Mouse (Mus musculus): ENCODE data around the gene Ptgds. TPM values are rescaled to one million over a fixed set of nuclear protein-coding genes. Genes with fewer than 3 reads are reported as not detected.
A peak's percentile ranks its signal among the peaks of the same experiment; 100 is the strongest.

The Ptgds gene
- total RNA-seq, 2 experiments from 2014 or later: 2,769 to 3,095 TPM

DNA sequence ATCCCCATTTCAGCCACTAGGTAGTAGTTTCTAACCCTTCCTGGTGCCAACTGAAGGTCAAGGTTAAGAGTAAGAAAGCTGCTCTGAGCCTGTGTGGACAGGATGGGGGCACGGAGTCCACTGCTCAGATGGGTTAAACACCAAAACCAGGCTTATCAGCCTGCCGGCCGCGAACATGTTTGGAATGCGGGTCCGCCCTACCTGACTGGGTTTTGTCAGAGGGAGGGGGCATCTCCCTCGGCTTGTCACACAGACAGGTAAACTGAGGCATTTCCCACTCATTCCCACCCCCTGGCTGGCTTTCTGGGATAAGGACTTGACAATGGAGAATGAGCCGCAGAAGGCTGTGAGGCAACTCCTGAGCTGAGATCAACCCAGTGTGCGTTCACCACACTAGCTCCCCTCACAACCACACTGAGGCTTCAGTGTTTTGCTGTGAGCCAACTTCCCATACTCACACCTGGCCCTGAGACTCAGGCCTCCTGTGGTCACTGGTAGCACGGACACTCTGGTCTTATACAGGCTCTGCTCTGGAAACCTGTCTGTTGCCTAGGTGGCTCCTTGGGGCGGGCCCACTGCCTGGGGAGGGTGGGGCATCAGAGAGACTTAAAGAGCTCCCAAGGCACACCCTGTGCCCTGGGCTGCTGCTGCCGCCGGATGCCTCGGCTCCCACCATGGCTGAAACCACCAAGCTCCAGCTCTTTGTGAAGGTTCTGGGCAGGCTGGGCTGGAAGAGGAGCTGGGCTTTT lies 13.5 kb downstream of the Ptgds start, which contains the start of gene Clic3:
Clic3 (plus strand) TSS at position 634 of the 749 bp plus-strand sequence.
- DNase-seq (ENCODE audit: low spot score in 2 of 2): no peak

DNA sequence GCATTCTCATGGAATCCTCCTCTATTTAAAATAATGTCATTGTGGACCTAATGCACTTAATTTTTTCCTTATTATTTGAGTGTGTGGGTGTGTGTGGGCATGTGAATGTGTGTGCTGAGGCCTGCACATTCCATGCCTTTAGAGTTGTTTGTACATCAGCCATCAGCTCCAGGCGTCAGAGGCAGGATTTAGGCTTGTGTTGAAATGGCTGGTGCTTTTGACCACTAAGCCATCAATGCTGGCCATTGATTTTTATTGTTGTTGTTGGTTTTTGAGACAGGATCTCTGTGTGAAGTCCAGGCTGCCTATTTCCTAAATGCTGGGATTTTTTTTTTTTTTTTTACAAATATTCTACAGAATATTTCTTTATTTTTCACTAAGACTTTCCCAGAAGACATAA lies 16.9 kb downstream of the Ptgds start:
- no peak for DNase-seq (ENCODE audit: low spot score in 2 of 2)

DNA sequence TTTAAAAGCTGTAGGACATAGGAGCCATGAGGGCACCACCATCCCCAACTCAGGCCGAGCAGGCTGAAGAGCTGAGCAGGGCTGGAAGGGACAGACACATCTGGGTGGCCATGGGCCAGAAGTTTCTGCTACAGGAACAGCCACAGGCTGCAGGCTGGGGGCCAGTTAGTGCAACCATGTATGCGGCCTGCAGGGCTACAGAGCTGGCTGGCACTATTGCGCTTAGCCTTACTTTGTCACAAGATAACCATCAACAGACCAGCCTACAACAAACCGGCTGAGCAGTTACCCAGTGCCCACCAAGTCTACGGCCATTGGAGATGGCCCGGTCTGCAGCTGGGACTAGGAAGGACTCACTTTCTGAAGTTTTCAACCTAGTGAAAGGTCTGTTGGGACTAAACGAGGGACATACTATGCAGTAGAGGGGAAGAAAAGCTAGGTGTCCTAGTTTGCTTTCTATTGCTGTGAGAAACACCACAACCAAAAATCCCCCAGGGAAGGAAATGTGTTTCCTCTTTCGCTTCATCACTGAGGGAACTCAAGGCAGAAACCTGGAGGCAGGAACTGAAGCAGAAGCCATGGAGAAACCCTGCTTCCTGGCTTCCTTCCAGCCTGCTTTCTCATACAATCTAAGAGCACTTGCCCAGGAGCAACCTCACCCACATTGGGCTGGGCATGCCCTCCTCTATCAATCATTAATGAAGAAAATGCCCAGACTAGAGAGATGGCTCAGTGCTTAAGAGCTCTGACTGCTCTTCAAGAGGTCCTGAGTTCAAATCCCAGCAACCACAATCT lies 18.8 kb downstream of the Ptgds start:
- DNase-seq (ENCODE audit: low spot score in 2 of 2): no peak

DNA sequence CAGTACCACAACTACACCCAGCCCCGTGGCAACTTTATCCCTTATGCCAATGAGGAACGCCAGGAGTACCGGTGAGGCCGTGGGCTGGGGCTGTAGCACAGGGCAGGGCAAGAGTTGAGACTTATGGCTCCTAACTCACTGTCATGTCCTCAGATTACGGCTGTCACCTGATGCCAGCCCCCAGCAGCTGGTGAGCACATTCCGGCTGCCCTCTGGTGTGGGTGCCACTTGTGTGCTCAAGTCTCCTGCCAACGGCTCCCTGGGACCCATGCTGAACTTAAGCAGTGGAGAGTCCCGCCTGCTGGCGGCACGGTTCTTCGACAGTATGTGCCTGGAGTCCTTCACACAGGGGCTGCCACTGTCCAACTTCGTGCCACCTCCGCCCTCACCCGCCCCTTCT lies 27.2 kb downstream of the Ptgds start:
- no peak for DNase-seq (ENCODE audit: low spot score in 2 of 2)

DNA sequence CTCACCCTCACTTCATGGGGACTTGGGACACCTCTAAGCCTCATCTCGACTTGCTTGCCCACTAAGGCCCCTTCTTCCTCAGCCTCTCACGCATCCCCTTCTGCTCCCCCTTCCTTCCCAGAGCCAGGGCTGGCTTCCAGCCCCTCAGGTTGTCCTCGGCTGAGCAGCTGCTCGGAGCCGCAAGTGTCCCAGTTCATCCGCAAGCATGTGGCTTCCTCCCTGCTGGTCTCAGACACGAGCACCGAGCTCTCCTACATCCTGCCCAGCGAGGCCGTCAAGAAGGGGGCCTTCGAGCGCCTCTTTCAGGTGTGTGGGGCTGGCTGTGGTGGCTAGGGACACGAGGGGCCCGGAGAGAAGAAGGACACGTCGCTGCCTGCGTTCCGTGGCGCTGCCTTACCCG lies 28.8 kb downstream of the Ptgds start:
- DNase-seq (ENCODE audit: low spot score in 2 of 2): no peak

DNA sequence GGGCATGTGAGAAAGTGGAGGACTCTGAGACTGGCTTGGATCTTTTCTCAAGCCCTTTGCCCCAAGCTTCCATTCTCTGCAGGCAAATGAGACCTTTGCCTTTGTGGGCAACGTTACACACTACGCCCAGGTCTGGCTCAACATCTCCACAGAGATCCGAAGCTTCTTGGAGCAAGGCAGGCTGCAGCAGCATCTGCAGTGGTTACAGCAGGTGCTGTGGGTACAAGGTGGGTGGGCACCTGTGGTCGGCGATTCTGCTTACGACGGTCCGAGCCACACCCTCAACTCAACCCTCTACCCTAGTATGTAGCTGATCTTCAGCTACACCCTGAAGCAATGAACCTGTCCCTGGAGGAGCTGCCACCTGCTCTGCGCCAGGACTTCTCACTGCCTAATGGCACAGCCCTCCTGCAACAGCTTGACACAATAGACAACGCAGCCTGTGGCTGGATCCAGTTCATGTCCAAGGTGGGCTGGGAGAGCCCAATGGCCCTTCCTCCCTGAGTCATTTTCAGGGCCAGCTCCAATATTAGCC lies 33.5 kb downstream of the Ptgds start:
- no peak for DNase-seq (ENCODE audit: low spot score in 2 of 2)

DNA sequence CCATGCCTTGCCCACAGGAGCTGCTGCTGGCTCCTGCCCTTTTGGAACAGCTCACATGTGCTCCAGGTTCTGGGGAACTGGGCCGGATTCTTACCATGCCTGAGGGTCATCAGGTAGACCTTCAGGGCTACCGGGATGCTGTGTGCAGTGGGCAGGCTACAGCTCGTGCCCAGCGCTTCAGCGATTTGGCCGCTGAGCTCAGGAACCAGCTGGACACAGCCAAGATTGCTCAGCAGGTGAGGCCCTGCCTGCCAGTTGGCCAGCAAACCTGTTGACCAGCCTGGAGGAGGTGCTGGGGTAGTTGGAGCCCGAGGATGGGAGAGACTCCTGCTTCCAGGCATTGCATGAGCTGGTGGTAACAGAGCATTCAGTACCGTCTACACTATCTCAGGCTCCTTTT lies 35.6 kb downstream of the Ptgds start:
- no peak for DNase-seq (ENCODE audit: low spot score in 2 of 2)

DNA sequence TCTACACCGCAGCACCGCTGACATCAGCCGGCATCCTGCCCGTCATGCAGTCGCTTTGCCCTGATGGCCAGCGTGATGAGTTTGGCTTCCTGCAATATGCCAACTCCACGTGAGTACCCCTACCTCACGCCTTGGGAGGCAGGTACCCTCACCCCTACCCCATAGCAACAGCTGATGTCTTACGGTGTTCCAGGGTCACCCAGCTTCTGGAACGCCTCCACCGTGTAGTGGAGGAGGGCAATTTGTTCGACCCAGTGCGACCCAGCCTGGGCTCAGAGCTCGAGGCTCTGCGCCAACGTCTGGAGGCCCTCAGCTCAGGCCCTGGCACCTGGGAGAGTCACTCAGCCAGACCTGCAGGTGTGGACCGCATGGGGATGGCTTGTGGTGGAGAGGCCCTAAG lies 36.7 kb downstream of the Ptgds start:
- DNase-seq (ENCODE audit: low spot score in 2 of 2): no peak

DNA sequence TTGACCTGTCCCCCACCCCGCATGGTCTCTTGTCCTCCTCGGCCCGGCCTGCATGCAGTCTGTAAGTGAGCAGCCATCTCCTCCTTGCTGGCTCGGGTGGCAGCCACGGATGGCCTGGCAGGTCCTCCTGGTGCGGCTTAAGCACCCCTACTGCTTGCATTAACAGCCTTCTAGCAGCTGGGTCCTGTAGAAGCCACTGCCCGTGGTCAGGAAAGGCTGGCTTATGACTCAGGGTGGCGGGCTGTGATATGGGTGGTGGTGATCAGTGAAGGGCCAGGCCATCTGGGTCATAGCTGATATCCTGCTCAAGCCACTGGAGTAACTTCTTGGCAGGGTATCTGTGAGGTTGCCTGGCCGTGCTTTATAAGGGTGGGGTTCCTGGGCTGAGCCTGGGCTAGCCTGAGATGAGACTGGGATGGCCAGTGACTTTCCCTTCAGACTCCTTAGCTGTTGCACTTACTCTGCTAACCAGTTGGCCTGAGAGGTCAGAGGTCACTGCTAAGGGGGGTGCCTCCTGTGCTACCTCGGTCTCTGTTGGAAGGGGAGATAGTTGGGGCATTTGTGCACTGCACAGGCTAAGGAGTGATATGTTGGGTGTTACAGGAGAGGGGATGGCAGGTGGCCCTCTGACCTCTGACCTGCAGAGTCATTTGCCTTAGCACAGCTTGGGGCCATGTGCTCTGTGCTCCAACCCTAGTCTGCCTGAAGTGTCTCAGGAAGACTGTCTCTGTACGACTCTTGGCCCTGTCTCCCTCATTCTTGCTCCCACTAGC lies 37.3 kb downstream of the Ptgds start:
- no peak for DNase-seq (ENCODE audit: low spot score in 2 of 2)

DNA sequence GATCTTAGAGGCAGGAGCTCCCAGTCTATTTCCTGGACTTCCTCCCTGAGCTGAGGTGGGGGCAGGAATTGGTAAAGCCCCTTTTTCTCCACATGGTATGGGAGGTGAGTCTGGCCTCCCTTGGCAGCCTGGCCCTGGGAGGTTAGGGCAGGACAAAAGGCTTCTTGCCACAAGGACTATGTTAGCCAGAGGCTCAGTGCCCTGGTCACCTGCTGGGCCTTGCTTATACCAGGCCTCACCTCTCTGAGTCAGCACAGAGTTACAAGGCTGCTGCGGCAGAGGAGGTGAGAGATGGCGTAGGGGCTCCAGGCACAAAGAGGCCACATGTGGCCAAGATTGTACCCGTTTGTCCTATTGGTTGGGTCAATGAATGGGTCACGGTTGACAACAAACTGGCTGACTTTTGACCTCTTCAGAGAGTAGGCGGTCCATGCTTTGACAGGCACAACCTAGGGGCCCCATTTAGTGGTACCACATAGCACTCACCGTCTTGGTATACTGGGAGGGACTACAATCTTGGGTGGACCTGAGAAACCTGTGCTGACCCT lies 38.5 kb downstream of the Ptgds start:
- DNase-seq (ENCODE audit: low spot score in 2 of 2): no peak

DNA sequence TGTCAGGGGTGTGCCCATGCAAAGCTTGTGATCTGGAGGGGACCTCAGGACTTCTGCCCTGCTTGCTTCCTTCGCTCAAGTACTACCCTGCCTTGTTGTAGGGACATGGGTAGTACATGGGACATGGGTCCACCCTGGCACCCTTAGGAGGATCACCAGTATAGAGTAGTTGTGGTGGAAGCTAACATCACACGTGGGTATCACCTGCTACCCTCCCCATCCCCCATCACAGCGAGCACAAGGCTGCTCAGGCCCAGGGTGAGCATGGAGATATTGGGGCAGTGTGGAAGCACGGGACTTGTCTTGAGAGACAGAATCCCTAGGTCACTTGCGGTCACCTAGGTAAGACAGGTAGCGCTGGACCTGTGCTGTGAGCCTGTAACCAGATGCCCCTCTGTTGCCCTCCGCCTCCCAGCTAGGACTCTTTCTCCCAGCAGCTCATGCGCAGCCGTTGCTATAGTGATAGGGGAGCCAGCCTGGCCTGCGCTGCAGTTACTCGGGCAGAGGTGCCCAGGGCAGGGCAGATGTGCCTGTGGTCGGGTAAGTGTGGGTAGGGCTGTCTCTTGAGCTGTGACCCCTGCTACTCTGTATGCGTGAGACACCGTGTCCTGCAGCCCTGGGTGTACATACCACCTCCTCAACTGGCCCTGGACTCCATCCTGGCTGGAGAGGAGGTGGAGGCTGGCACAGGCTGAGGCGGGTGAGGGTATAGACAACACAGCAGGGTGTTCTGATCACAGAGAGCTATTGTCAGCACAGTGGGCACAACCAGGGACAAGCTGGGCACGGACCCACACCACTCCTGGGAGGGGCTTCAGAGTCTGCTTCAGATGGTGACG lies 39.2 kb downstream of the Ptgds start:
- DNase-seq (ENCODE audit: low spot score in 2 of 2): peak; percentile 44

DNA sequence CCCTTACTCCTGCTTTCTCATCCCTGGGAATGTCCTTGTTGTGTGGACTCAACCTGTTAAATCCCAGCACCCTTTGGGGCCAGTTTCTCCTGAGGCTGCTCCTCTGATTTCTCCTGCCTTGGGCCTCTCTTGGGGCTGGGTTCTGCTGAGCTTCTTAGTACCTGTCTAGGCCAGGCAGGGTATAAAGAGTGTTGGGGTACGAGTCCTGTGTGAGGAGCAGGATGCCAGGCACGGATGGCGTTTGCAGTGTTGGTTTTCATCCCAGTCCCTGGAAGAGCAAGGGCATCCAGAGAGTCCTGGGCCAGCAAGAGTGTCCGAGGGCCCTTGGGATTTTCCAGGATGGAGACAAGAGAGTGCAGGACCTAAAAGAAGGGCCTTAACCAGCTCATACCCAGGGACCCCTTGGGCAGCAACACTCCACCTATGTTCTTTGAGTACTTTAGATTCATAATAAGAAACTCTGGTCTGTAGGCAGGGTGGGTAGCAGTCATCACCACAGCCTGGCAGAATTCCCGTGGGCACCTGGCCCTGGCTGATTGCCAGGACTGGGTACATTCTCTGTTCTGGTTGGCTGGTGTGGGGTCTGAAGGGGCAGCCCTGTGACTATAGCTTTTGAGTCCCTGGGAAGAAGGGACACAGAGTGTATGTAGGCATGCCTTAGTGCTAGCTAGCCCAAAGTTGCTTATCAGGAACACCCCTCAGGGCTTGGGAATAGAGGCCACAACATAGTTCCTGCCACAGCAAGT lies 40.2 kb downstream of the Ptgds start:
- DNase-seq (ENCODE audit: low spot score in 2 of 2): peak in 1 of 2 experiments; percentile 17

DNA sequence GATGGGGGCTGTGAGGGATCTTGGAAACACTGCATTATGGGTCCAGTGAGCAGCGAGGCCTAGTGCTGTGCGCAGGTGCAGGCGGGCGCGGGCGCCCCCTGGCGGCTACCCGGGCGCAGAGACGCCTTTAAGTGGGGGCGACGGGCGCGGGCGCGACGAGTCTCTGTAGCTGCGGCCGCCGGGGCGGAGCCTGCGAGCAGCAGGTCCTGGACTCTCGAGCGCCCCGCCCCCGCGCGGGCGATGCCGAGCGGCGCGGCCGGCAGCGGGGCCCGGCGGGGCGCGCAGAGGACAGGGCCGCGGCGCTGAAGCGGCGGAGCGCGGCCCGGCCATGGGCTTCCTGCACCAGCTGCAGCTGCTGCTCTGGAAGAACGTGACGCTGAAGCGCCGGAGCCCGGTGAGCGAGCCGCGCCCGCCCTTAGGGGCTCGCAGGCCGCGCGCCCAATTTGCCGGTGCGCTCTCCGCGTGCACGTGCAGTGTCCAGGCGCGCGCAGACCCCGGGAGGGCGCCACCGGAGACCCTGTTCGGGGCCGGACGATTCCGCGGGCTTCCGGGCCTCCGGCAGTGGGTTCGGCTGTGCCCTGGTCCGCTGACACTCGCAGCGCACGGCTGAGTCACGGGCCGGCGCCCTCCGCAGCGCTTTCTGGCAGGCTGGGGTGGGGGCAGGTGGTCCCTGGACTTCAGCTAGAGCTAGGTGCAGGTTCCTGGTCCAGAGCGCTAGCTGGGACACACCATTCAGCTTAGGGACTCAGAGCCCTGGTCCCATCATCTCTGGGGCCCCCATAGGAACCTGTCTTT lies 41.2 kb downstream of the Ptgds start, which contains the start of gene Abca2:
Abca2 (plus strand) TSS at position 262 of the 795 bp plus-strand sequence.
- peak; percentile 94 to 98 for DNase-seq (ENCODE audit: low spot score in 2 of 2)

DNA sequence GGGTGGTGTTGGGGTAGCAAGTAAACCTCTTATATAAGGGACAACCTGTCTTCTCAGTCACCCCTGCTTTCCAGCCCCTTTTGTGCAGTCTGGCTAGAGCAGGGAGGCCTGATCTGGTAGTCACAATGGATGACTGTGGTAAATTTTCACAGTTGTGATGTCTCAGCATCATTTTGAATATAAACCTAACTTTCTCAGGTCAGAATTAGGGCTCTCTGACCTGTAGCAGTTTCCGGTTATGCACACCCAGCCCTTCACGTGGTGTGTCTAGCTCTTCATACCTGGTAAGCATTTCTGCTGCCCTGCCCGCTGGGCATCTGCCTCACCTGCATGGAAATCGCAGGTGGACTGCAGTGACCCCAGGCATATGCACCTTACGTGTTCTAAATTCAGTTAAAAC lies 42.6 kb downstream of the Ptgds start:
- no peak for DNase-seq (ENCODE audit: low spot score in 2 of 2)

DNA sequence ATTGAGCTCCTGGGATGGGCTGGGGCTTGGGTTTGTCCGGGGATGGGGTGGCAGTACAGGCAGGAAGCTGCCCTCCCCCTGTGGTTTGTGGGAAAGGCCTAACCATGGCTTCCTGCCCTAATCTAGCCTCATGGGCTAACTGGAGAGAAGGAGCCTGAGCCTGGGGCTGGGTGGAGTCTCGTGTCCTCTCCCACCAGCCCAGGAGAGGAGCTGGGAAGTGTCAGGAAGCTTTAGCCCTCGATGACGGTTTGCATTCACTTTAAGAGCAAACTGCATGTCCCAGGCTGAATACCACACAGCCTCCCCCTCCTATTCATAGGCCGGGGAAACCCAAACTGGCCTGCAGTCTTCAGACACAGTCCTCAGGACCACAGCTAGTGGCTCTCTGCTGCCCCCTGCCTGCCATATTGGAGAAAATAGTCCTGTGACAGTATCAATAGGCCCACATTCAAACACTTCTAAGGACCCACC lies 43.1 kb downstream of the Ptgds start:
- DNase-seq (ENCODE audit: low spot score in 2 of 2): peak; percentile 64 to 72

DNA sequence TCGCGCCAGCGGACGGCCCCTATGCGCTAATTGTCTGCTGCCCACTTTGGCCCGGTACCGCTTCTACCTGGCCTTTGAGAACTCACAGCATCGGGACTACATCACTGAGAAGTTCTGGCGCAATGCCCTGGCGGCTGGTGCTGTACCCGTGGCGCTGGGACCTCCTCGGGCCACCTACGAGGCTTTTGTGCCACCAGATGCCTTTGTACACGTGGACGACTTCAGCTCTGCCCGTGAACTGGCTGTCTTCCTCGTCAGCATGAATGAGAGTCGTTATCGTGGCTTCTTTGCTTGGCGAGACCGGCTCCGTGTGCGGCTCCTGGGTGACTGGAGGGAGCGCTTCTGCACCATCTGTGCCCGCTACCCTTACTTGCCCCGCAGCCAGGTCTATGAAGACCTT lies 44.4 kb downstream of the Ptgds start:
- no peak for DNase-seq (ENCODE audit: low spot score in 2 of 2)

DNA sequence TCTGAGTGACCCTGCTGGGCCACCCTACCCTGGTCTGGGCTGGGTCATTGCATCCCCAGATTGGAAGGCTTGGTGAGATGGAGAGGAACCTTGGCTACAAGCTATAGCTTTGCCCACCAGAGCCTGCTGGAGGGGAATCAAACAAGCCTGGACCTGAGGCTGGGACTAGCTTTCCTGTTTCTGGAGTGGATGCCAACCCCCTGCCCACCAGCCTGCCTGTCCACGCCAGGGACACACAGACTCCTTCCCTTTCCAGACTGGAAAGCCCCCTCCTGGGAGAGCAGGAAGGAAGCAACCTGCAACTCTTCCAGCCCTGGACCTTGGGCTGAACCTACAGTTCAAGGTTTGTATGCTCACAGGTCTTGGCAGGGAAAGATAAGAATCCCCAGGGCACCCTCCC lies 46.2 kb downstream of the Ptgds start:
- DNase-seq (ENCODE audit: low spot score in 2 of 2): no peak

DNA sequence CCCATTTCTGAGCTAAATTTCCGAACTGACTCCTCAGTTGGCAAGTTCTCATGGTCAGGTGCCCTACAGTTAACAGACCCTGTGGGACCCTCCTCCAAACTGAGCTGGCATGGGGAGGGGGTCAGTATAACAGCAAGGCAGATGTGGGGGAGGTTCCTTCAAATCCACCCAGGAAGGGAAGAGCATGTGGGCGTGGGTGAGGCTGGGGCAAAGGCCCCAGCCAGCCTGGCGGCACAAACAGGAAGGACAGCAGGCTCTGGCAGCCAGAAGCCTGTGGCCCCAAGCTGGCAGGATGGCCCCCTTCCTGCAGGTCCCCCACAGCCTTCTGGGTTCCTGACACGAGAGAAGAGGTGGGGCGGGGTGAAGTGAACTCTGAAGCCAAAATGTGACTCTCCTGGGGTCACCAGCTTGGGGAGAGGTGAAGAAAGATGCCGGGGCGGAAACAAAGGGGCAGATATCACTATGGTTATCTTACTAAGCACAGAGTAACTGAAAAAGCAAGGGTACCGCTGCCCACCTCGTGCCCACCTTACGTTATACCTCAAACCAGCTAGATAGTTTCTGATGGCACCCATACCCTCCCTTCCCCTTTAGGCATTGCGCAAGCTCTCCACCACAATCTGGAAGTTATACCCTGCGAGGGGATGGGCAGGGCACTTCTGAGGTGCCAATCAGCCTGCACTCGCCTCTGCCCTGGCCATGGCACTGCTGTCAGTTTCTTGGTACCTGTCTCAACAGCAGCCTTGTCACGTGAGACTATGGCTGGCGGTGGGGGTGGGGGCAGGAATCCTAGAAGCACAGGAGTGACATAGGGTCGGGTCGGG lies 47.0 kb downstream of the Ptgds start, which contains the start of gene Fut7:
Fut7 (plus strand) TSS at position 681 of the 824 bp plus-strand sequence.
- DNase-seq (ENCODE audit: low spot score in 2 of 2): no peak
